Mouse (Mus musculus): ENCODE results near the gene Gm13103. TPM values are rescaled to one million over a fixed set of nuclear protein-coding genes. Genes with fewer than 3 reads are reported as not detected.
"Not testable (repeated sequence)": the region's sequence is repeated elsewhere in the genome, so short reads cannot be mapped to it uniquely, and the experiment has no call there.

The Gm13103 gene
- polyA plus RNA-seq (2015; fragmentation: Nextera tagmentation; extraction: Ambion mirVana), result not detected in 2 replicates

GRCm38 (mm10) chr4:143846197-143846596, at the start of gene Gm13103:
Gm13103 (plus strand) TSS chr4:143846497.
- not testable (repeated sequence) for H3K4me2 ChIP-seq; H3K27me3 ChIP-seq; H3K27ac ChIP-seq; H3K36me3 ChIP-seq; H3K9ac ChIP-seq; H3K4me3 ChIP-seq; H3K4me1 ChIP-seq (replicated peaks); ATAC-seq (ENCODE audit: low FRiP score)
- peaks cover 34% of the 10 kb centered on the region for H3K9me3 ChIP-seq

- Histone ChIP-seq H3K4me2 (no peak within 1 kb of the TSS), H3K27me3 (no peaks in the 10 kb centered on the region), H3K36me3 (no peaks in the 10 kb centered on the region), H3K4me1 (replicated peaks) (no peaks in the 10 kb centered on the region), H3K9ac (no peak within 1 kb of the TSS), H3K9me3 (peaks cover 37% of the 10 kb centered on the region), H3K27ac (no peak within 1 kb of the TSS), H3K4me3 (no peak within 1 kb of the TSS)
- 86% methylated on average over 2 of the region's 2 CpGs for WGBS
- ATAC-seq (ENCODE audit: low FRiP score), result no peak
Measured at GRCm38 (mm10) chr4:143815993-143816392, 30.3 kb upstream of the Gm13103 start, which contains the start of gene Gm13084. Gm13084 (minus strand) TSS chr4:143816093.

DNA sequence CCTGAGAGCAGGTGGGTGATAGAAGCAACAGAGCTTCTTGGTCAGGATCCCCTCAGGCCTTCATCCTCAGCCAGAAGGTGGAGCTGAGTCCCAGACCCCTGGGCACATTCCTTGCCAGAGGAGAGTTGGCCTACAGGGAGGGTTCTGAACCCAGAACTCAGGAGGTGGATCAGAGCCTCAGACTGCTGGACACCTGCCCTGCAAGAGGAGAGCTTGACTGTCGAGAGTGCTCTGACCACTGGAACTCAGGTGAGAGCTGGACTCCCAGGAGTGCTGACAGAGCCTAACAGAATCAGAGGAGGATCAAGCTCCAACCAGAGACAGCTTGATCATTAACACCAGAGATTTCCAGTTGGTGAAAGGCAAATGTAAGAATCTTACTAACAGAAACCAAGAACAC, 36.1 kb downstream of the Gm13103 start:
- not testable (repeated sequence) for H3K36me3 ChIP-seq; H3K9ac ChIP-seq; ATAC-seq (ENCODE audit: low FRiP score); H3K27ac ChIP-seq; H3K4me3 ChIP-seq; H3K27me3 ChIP-seq; H3K4me1 ChIP-seq (replicated peaks); H3K4me2 ChIP-seq
- H3K9me3 ChIP-seq, result peaks cover 32% of the 10 kb centered on the region
- WGBS, result 72% methylated on average over 1 of the region's 1 CpGs

GRCm38 (mm10) chr4:143894406-143894805, 48.1 kb downstream of the Gm13103 start:
- not testable (repeated sequence) for ATAC-seq (ENCODE audit: low FRiP score); H3K9ac ChIP-seq; H3K4me2 ChIP-seq; H3K4me1 ChIP-seq (replicated peaks); H3K27me3 ChIP-seq; H3K27ac ChIP-seq; H3K4me3 ChIP-seq; H3K36me3 ChIP-seq
- 92% methylated on average over 3 of the region's 3 CpGs for WGBS
- peaks cover 38% of the 10 kb centered on the region for H3K9me3 ChIP-seq

DNA sequence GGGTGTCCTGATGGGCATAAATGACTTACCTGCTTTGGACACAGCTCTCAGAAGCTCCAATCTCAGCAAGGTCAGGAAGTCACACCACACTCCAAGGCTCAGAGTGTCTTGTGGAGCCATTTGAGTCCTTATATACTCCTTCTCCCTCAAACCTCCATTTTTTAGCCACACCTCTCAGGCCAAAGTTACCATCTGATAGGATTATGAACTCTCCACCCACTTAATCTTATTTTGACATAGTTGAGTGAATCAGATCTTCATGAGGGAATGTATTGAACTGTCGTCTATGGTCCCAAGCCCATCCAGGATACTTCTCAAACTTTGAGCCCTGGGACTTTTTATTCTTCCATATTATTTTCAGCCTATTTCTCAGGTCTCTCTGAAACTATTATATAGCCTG, 54.0 kb downstream of the Gm13103 start, which contains the start of gene Pramef6:
Pramef6 (minus strand) TSS at position 101 of the 400 bp plus-strand sequence.
- not testable (repeated sequence) for H3K9ac ChIP-seq; H3K4me3 ChIP-seq; ATAC-seq (ENCODE audit: low FRiP score); H3K36me3 ChIP-seq; H3K4me1 ChIP-seq (replicated peaks); H3K27me3 ChIP-seq; H3K4me2 ChIP-seq; H3K27ac ChIP-seq
- peaks cover 20% of the 10 kb centered on the region for H3K9me3 ChIP-seq
- WGBS, result 95% methylated on average over 1 of the region's 1 CpGs

Other genes with a start within 250 kb of the Gm13103 start
- gene Gm13083, start 231.5 kb upstream of the Gm13103 start, polyA plus RNA-seq (2015; fragmentation: Nextera tagmentation; extraction: Ambion mirVana), result not detected in 2 replicates
- not detected in 2 replicates for gene Gm13088, start 189.3 kb upstream of the Gm13103 start, polyA plus RNA-seq (2015; fragmentation: Nextera tagmentation; extraction: Ambion mirVana)
- not detected in 2 replicates for gene Gm13089, start 143.8 kb upstream of the Gm13103 start, polyA plus RNA-seq (2015; fragmentation: Nextera tagmentation; extraction: Ambion mirVana)
- not detected in 2 replicates for gene Gm13078, start 127.0 kb upstream of the Gm13103 start, polyA plus RNA-seq (2015; fragmentation: Nextera tagmentation; extraction: Ambion mirVana)
- gene Gm13023, start 57.1 kb upstream of the Gm13103 start, polyA plus RNA-seq (2015; fragmentation: Nextera tagmentation; extraction: Ambion mirVana), result not detected in 2 replicates
- not detected in 2 replicates for gene Gm13084, start 30.4 kb upstream of the Gm13103 start, polyA plus RNA-seq (2015; fragmentation: Nextera tagmentation; extraction: Ambion mirVana)
- gene Pramef6, start 53.9 kb downstream of the Gm13103 start, polyA plus RNA-seq (2015; fragmentation: Nextera tagmentation; extraction: Ambion mirVana), result not detected in 2 replicates
- gene Pramef25, start 104.5 kb downstream of the Gm13103 start, polyA plus RNA-seq (2015; fragmentation: Nextera tagmentation; extraction: Ambion mirVana), result not detected in 2 replicates
- gene Gm13101, start 120.5 kb downstream of the Gm13103 start, polyA plus RNA-seq (2015; fragmentation: Nextera tagmentation; extraction: Ambion mirVana), result not detected in 2 replicates
- not detected in 2 replicates for gene Pramef17, start 147.9 kb downstream of the Gm13103 start, polyA plus RNA-seq (2015; fragmentation: Nextera tagmentation; extraction: Ambion mirVana)
- gene Pramel4, start 212.6 kb downstream of the Gm13103 start, polyA plus RNA-seq (2015; fragmentation: Nextera tagmentation; extraction: Ambion mirVana), result not detected in 2 replicates

Measured in hindbrain, embryonic 13.5 days (tissue).